Mouse (Mus musculus): Measurements from ENCODE around the gene Pex3. TPM values are rescaled to one million over a fixed set of nuclear protein-coding genes. Genes with fewer than 3 reads are reported as not detected.

Pex3 gene
- polyA plus RNA-seq, 2 experiments: 7.5 to 10.6 TPM

- no peak overlapping the region for H3K4me2 ChIP-seq (ENCODE audit: low read depth)
- DNase-seq (ENCODE audit: low read depth in 3 of 3, low spot score in 3 of 3) (no peak), ATAC-seq (ENCODE audit: insufficient read depth) (no peak)
- H3K4me1 ChIP-seq (replicated peaks; ENCODE audit: control insufficient read depth in 2 of 2, insufficient read depth in 2 of 2, low read length in 1 of 2): peaks cover 0 to 4% of the 10 kb centered on the region in 2 experiments; a peak in 1 of 4 replicates
- H3K36me3 ChIP-seq (replicated peaks; ENCODE audit: control insufficient read depth, insufficient read depth, low read depth): no peaks in the 10 kb centered on the region
- 0 out of 4 replicates have a peak overlapping the region, but pooled peaks of 1 of the 2 experiments have one; percentile 4 for H3K4me3 ChIP-seq (ENCODE audit: insufficient read depth in 1 of 2, low read depth in 2 of 2, low read length in 2 of 2)
- no peak overlapping the region for H3K9ac ChIP-seq (replicated peaks)
- WGBS (ENCODE audit: insufficient replicate concordance): 28% methylated on average over 7 of the region's 7 CpGs
- H3K9me3 ChIP-seq (ENCODE audit: control insufficient read depth, low read length): no peaks in the 10 kb centered on the region
- H3K27ac ChIP-seq: no peak overlapping the region
- peaks cover 31% of the 10 kb centered on the region for H3K27me3 ChIP-seq (ENCODE audit: control insufficient read depth, insufficient read depth, low read length)
- no peak for TF ChIP-seq EP300 (IDR thresholded peaks at IDR 0.05; ENCODE audit: low read depth)
- TF ChIP-seq CTCF (IDR thresholded peaks at IDR 0.05; ENCODE audit: low read depth): no peak
Measured at GRCm38 (mm10) chr10:13475121-13475520, 77.8 kb downstream of the Pex3 start.

GRCm38 (mm10) chr10:13474568-13474955 is 78.4 kb downstream of the Pex3 start:
- Histone ChIP-seq H3K27me3 (ENCODE audit: control insufficient read depth, insufficient read depth, low read length) (peaks cover 31% of the 10 kb centered on the region), H3K9ac (replicated peaks) (no peak overlapping the region), H3K4me3 (ENCODE audit: insufficient read depth in 1 of 2, low read depth in 2 of 2, low read length in 2 of 2) (peak overlapping the region; percentile 54 to 57), H3K9me3 (ENCODE audit: control insufficient read depth, low read length) (no peaks in the 10 kb centered on the region), H3K27ac (no peak overlapping the region), H3K36me3 (replicated peaks; ENCODE audit: control insufficient read depth, insufficient read depth, low read depth) (no peaks in the 10 kb centered on the region), H3K4me2 (ENCODE audit: low read depth) (peak overlapping the region; percentile 69), H3K4me1 (replicated peaks; ENCODE audit: control insufficient read depth in 2 of 2, insufficient read depth in 2 of 2, low read length in 1 of 2) (peaks cover 0 to 4% of the 10 kb centered on the region in 2 experiments; a peak in 1 of 4 replicates)
- 4% methylated on average over 10 of the region's 10 CpGs for WGBS (ENCODE audit: insufficient replicate concordance)
- DNase-seq (ENCODE audit: low read depth in 3 of 3, low spot score in 3 of 3): no peak
- ATAC-seq (ENCODE audit: insufficient read depth): no peak
- no peak for TF ChIP-seq EP300 (IDR thresholded peaks at IDR 0.05; ENCODE audit: low read depth)

Other genes with a start within 250 kb of the Pex3 start
- 0.89 and 1.5 TPM in 2 replicates for gene Phactr2, start 78.7 kb downstream of the Pex3 start, polyA plus RNA-seq (2012; rRNA removed)
- gene Phactr2, start 78.7 kb downstream of the Pex3 start, polyA plus RNA-seq (2014; fragmentation: Nextera tagmentation; extraction: Ambion mirVana): 3.5 and 4.0 TPM in 2 replicates
- gene Fuca2, start 53.6 kb downstream of the Pex3 start, polyA plus RNA-seq (2012; rRNA removed): 14.2 and 23.9 TPM in 2 replicates
- gene Fuca2, start 53.6 kb downstream of the Pex3 start, polyA plus RNA-seq (2014; fragmentation: Nextera tagmentation; extraction: Ambion mirVana): 66.7 and 74.1 TPM in 2 replicates
- gene Adat2, start 248 bp downstream of the Pex3 start, polyA plus RNA-seq (2012; rRNA removed): 2.4 and 4.0 TPM in 2 replicates
- 2.7 and 3.4 TPM in 2 replicates for gene Adat2, start 248 bp downstream of the Pex3 start, polyA plus RNA-seq (2014; fragmentation: Nextera tagmentation; extraction: Ambion mirVana)